Mouse (Mus musculus): ENCODE data around the gene Faim. TPM values are rescaled to one million over a fixed set of nuclear protein-coding genes. Genes with fewer than 3 reads are reported as not detected.

Faim gene
- 33.8 and 34.7 TPM in 2 replicates for polyA plus RNA-seq (2012; rRNA removed)

DNA sequence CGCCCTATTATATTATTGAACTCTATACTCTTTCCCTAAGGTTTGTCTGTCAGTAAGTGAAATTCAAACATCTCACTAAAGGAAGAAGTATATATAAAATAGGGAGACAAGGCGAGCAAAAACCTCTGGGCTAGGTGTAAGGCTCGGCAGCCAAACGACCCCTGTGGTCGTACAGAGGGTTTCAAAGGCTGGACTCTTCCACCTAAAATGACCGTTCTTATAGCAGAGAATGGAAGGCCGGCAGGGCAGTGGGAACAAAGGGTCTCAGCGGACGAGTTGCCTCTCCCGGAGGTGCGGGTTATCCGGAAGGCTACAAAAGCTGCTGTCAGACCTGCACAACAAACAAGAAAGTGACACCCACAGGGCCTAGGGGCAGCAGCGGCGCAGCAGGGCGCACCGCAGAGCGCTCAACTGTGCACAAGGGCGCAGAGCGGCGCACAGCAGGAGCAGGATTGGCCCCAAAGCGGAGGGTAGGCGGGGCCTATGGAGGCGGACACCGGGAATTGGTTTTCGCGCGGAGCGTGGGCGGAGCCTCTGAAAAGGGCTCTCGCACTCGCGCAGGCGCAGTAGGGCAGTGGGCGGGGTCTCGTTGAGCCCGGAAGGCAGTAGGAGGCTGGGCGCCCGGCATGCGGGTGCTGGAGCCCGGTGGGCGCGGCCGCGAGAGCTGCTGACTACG is at the start of gene Faim:
TSS of gene Faim (plus strand) at position 574 of the 676 bp plus-strand sequence.

DNA sequence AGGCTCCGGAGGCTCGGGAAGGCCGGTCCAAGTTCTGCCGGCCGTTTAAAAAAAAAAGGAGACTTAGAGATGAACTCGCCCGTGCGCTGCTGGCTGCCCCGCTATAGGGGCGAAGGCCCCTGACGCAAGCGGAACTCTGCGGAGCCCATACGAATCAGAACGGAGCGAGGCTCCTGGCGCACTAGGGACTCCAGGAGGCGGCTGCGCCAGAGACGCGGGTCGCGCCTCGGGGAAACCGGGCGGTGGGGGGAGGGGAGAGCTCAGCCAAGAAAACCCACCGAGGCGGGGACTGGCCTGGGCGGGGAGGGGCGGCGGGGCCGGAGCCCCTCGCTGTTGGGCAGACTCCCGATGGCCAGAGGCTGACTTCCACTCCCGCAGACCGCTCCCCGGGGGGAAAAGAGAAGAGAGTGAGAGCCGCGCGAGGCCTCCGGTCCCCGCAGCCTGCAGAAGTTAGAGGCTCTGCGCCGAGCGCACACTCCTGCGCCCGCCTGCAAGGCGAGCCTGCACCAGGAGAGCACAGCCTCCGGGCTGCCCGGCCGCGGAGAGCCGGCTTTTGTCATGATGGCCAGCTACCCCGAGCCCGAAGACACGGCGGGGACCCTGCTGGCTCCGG is 31.0 kb upstream of the Faim start, which contains the start of gene Foxl2:
TSS of gene Foxl2 (plus strand) at position 186 of the 613 bp plus-strand sequence.

DNA sequence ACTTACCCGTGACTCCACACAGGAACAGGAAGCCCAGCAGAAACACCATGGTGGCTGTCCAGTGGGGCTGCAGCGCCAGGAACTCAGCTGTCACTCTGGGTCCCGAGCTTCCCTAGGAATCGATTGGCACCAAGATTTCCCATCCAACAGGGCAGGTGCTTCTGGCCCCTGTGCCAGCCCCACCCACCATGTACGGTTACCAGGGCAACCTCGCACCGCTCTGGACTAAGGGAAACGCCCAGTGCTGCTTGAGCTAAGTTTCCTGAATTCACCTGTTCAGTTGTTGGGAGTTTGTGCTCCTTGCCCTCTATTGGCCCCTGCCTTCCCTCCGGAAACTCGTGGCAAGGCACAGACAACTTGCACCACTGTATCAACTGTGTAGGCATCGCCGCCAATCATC is 49.4 kb downstream of the Faim start, which contains the start of gene Gm1123:
TSS of gene Gm1123 (minus strand) at position 141 of the 400 bp plus-strand sequence.

Other genes starting within 250 kb of the Faim start
- gene Prr23a1, start 143.9 kb upstream of the Faim start, polyA plus RNA-seq (2012; rRNA removed), result 0.11 TPM in 1 of 2 replicates, not detected in the other
- gene Prr23a2, start 129.9 kb upstream of the Faim start, polyA plus RNA-seq (2012; rRNA removed), result not detected in 2 replicates
- gene Prr23a3, start 121.6 kb upstream of the Faim start, polyA plus RNA-seq (2012; rRNA removed), result not detected in 2 replicates
- gene 7420426K07Rik, start 83.3 kb upstream of the Faim start, polyA plus RNA-seq (2012; rRNA removed), result not detected in 2 replicates
- 0.20 and 0.22 TPM in 2 replicates for gene Foxl2, start 31.1 kb upstream of the Faim start, polyA plus RNA-seq (2012; rRNA removed)
- 0.09 and 0.13 TPM in 2 replicates for gene Gm1123, start 49.3 kb downstream of the Faim start, polyA plus RNA-seq (2012; rRNA removed)
- gene Pik3cb, start 154.2 kb downstream of the Faim start, polyA plus RNA-seq (2012; rRNA removed), result 10.0 and 10.1 TPM in 2 replicates

Measured in central nervous system, embryonic 18 days (tissue).